In genomic region chr13:21840508-21840907, GRCm38 (mm10) we compare ENCODE assay signal across 11 mouse cellular contexts. TPM values are rescaled to one million over a fixed set of nuclear protein-coding genes. Genes with fewer than 3 reads are reported as not detected.
A peak's percentile ranks its signal among the peaks of the same experiment; 100 is the strongest.
DNase-seq lines count a peak whose midpoint lies in the region; ATAC-seq and TF ChIP-seq lines count a peak whose summit lies in the region.
"Not testable (repeated sequence)": the region's sequence is repeated elsewhere in the genome, so short reads cannot be mapped to it uniquely, and the experiment has no call there.
"Had no signal": no experiment of that assay in that cellular context is flagged by ENCODE, and none has a peak within 500 bp of the region (broad histone marks: within the 10 kb centered on the region; RNA-seq: fewer than 3 reads in every experiment).

No protein-coding gene starts in this region.

- not testable (repeated sequence) for H3K27ac ChIP-seq in forebrain, embryonic 14.5 days (ENCODE audit: low read depth, low read length); heart, postnatal 0 days (ENCODE audit: low read depth); intestine, embryonic 14.5 days (ENCODE audit: low read depth); limb, embryonic 13.5 days; lung, embryonic 15.5 days; midbrain, embryonic 15.5 days; stomach, embryonic 14.5 days (ENCODE audit: low read length)

- H3K4me3 ChIP-seq in forebrain, embryonic 14.5 days (ENCODE audit: low read depth, low read length); heart, postnatal 0 days (ENCODE audit: low read depth, low read length); intestine, embryonic 14.5 days (ENCODE audit: low read depth, low read length); limb, embryonic 13.5 days; lung, embryonic 15.5 days; midbrain, embryonic 15.5 days; stomach, embryonic 14.5 days (ENCODE audit: low read depth, low read length): not testable (repeated sequence)

- H3K4me2 ChIP-seq in forebrain, embryonic 14.5 days (ENCODE audit: low read length); heart, postnatal 0 days (ENCODE audit: low read depth, low read length); intestine, embryonic 14.5 days (ENCODE audit: low read length); limb, embryonic 13.5 days (replicated peaks); lung, embryonic 15.5 days; midbrain, embryonic 15.5 days; stomach, embryonic 14.5 days (replicated peaks; ENCODE audit: low read depth, low read length): not testable (repeated sequence)

- not testable (repeated sequence) for TF ChIP-seq CTCF in heart, postnatal 0 days (IDR thresholded peaks at IDR 0.05; ENCODE audit: low read depth)

- not testable (repeated sequence) for H3K9me3 ChIP-seq in forebrain, embryonic 14.5 days (replicated peaks; ENCODE audit: control insufficient read depth, low read length); heart, postnatal 0 days (replicated peaks; ENCODE audit: control insufficient read depth, low read length); intestine, embryonic 14.5 days (ENCODE audit: control insufficient read depth, low read length); limb, embryonic 13.5 days; lung, embryonic 15.5 days; midbrain, embryonic 15.5 days; stomach, embryonic 14.5 days (ENCODE audit: control insufficient read depth, low read depth, low read length)

- not testable (repeated sequence) for H3K9ac ChIP-seq in forebrain, embryonic 14.5 days (ENCODE audit: low read length); heart, postnatal 0 days (replicated peaks; ENCODE audit: low read depth, low read length); intestine, embryonic 14.5 days (ENCODE audit: low read length); limb, embryonic 13.5 days; lung, embryonic 15.5 days; midbrain, embryonic 15.5 days; stomach, embryonic 14.5 days (replicated peaks; ENCODE audit: low read depth, low read length)

- ATAC-seq in common myeloid progenitor, adult 5-6 weeks (replicated peaks; ENCODE audit: low read depth, poor library complexity, severe bottlenecking) = peak; percentile 94
- ATAC-seq in forebrain, embryonic 14.5 days = peak; percentile 83
- peak; percentile 83 for ATAC-seq in heart, postnatal 0 days (ENCODE audit: insufficient read depth, low read depth)
- peak; percentile 84 for ATAC-seq in intestine, embryonic 14.5 days (replicated peaks; ENCODE audit: low FRiP score, low TSS enrichment, low read depth)
- ATAC-seq in limb, embryonic 13.5 days (ENCODE audit: low FRiP score, low read depth) = peak; percentile 55; the same call in 1 of the 2 replicates
- peak; percentile 64; the same call in 1 of the 2 replicates for ATAC-seq in lung, embryonic 15.5 days (ENCODE audit: borderline replicate concordance, extremely low read depth, low FRiP score, low TSS enrichment)
- ATAC-seq in midbrain, embryonic 15.5 days (replicated peaks) = peak; percentile 73
- peak; percentile 77; the same call in 1 of the 2 replicates for ATAC-seq in stomach, embryonic 14.5 days (ENCODE audit: insufficient number of reproducible peaks, insufficient read depth, low FRiP score, low read depth)

- WGBS in forebrain, embryonic 14.5 days = no CpG with 5 or more reads among the region's 4 CpGs
- no CpG with 5 or more reads among the region's 4 CpGs for WGBS in heart, postnatal 0 days
- no CpG with 5 or more reads among the region's 4 CpGs for WGBS in intestine, embryonic 14.5 days
- no CpG with 5 or more reads among the region's 4 CpGs for WGBS in limb, embryonic 13.5 days
- WGBS in lung, embryonic 15.5 days = no CpG with 5 or more reads among the region's 4 CpGs
- no CpG with 5 or more reads among the region's 4 CpGs for WGBS in midbrain, embryonic 15.5 days
- WGBS in stomach, embryonic 14.5 days = no CpG with 5 or more reads among the region's 4 CpGs

- DNase-seq in forebrain, embryonic 14.5 days (ENCODE audit: low spot score); heart, postnatal 0 days (ENCODE audit: low spot score); intestine, embryonic 14.5 days (ENCODE audit: low spot score): not testable (repeated sequence)

- H3K4me1 ChIP-seq in forebrain, embryonic 14.5 days (ENCODE audit: control insufficient read depth, insufficient read depth, low read length); heart, postnatal 0 days (ENCODE audit: control insufficient read depth, insufficient read depth); intestine, embryonic 14.5 days (replicated peaks; ENCODE audit: control insufficient read depth, insufficient read depth, low read length); limb, embryonic 13.5 days; lung, embryonic 15.5 days; midbrain, embryonic 15.5 days; stomach, embryonic 14.5 days (ENCODE audit: control insufficient read depth, insufficient read depth, low read length): not testable (repeated sequence)

- not testable (repeated sequence) for TF ChIP-seq EP300 in heart, postnatal 0 days (IDR thresholded peaks at IDR 0.05; ENCODE audit: low read depth)

- H3K36me3 ChIP-seq in forebrain, embryonic 14.5 days (ENCODE audit: control insufficient read depth, insufficient read depth, low read length); heart, postnatal 0 days (replicated peaks; ENCODE audit: control insufficient read depth, insufficient read depth, low read length); intestine, embryonic 14.5 days (ENCODE audit: control insufficient read depth, insufficient read depth, low read length); limb, embryonic 13.5 days; lung, embryonic 15.5 days; midbrain, embryonic 15.5 days (replicated peaks); stomach, embryonic 14.5 days (ENCODE audit: control insufficient read depth, insufficient read depth, low read length): not testable (repeated sequence)

- not testable (repeated sequence) for H3K27me3 ChIP-seq in forebrain, embryonic 14.5 days (replicated peaks; ENCODE audit: control insufficient read depth, insufficient read depth, low read length); heart, postnatal 0 days (ENCODE audit: control insufficient read depth, insufficient read depth, low read length); intestine, embryonic 14.5 days (replicated peaks; ENCODE audit: control insufficient read depth, insufficient read depth, low read length); limb, embryonic 13.5 days; lung, embryonic 15.5 days; midbrain, embryonic 15.5 days (replicated peaks); stomach, embryonic 14.5 days (ENCODE audit: control insufficient read depth, insufficient read depth, low read length)

RNA-seq across cellular contexts. Expression of gene Hist1h2br, which starts 7.0 kb away (rescaled TPM):
- total RNA-seq in common myeloid progenitor, adult 5-6 weeks (2017) = 234 and 268 TPM in 2 replicates
- polyA plus RNA-seq in forebrain, embryonic 14.5 days (2014; fragmentation: Nextera tagmentation; extraction: Ambion mirVana) = 9.4 and 17.8 TPM in 2 replicates
- 929 and 1,160 TPM in 2 replicates for total RNA-seq in heart, postnatal 0 days (2014; rRNA removed; ENCODE audit: low replicate concordance)
- 5.2 and 6.5 TPM in 2 replicates for polyA plus RNA-seq in heart, postnatal 0 days (2015; fragmentation: Nextera tagmentation; extraction: Ambion mirVana)
- 22.1 and 24.2 TPM in 2 replicates for polyA plus RNA-seq in intestine, embryonic 14.5 days (2014; fragmentation: Nextera tagmentation; extraction: Ambion mirVana)
- 34.8 and 36.3 TPM in 2 replicates for polyA plus RNA-seq in limb, embryonic 13.5 days (2015; fragmentation: Nextera tagmentation; extraction: Ambion mirVana)
- 26.7 and 30.8 TPM in 2 replicates for polyA plus RNA-seq in lung, embryonic 15.5 days (2015; fragmentation: Nextera tagmentation; extraction: Ambion mirVana)
- polyA plus RNA-seq in midbrain, embryonic 15.5 days (2015; fragmentation: Nextera tagmentation; extraction: Ambion mirVana) = 4.0 and 4.1 TPM in 2 replicates
- 24.3 and 25.5 TPM in 2 replicates for polyA plus RNA-seq in stomach, embryonic 14.5 days (2014; fragmentation: Nextera tagmentation; extraction: Ambion mirVana)

RNA-seq across cellular contexts. Expression of gene Hist1h2ap, which starts 7.2 kb away (rescaled TPM):
- 1,879 and 2,229 TPM in 2 replicates for total RNA-seq in common myeloid progenitor, adult 5-6 weeks (2017)
- polyA plus RNA-seq in forebrain, embryonic 14.5 days (2014; fragmentation: Nextera tagmentation; extraction: Ambion mirVana) = 2,010 and 3,186 TPM in 2 replicates
- total RNA-seq in heart, postnatal 0 days (2014; rRNA removed; ENCODE audit: low replicate concordance) = 1,615 and 1,927 TPM in 2 replicates
- 664 and 726 TPM in 2 replicates for polyA plus RNA-seq in heart, postnatal 0 days (2015; fragmentation: Nextera tagmentation; extraction: Ambion mirVana)
- polyA plus RNA-seq in intestine, embryonic 14.5 days (2014; fragmentation: Nextera tagmentation; extraction: Ambion mirVana) = 4,338 and 4,830 TPM in 2 replicates
- 3,649 and 3,737 TPM in 2 replicates for polyA plus RNA-seq in limb, embryonic 13.5 days (2015; fragmentation: Nextera tagmentation; extraction: Ambion mirVana)
- polyA plus RNA-seq in lung, embryonic 15.5 days (2015; fragmentation: Nextera tagmentation; extraction: Ambion mirVana) = 3,976 and 4,351 TPM in 2 replicates
- polyA plus RNA-seq in midbrain, embryonic 15.5 days (2015; fragmentation: Nextera tagmentation; extraction: Ambion mirVana) = 432 and 476 TPM in 2 replicates
- 3,565 and 4,516 TPM in 2 replicates for polyA plus RNA-seq in stomach, embryonic 14.5 days (2014; fragmentation: Nextera tagmentation; extraction: Ambion mirVana)

RNA-seq across cellular contexts. Expression of gene Hist1h4n, which starts 8.5 kb away (rescaled TPM):
- total RNA-seq in common myeloid progenitor, adult 5-6 weeks (2017) = 2,940 and 3,195 TPM in 2 replicates
- 4.6 and 16.7 TPM in 2 replicates for polyA plus RNA-seq in forebrain, embryonic 14.5 days (2014; fragmentation: Nextera tagmentation; extraction: Ambion mirVana)
- total RNA-seq in heart, postnatal 0 days (2014; rRNA removed; ENCODE audit: low replicate concordance) = 3,661 and 3,822 TPM in 2 replicates
- 2.0 and 2.4 TPM in 2 replicates for polyA plus RNA-seq in heart, postnatal 0 days (2015; fragmentation: Nextera tagmentation; extraction: Ambion mirVana)
- 20.6 and 22.9 TPM in 2 replicates for polyA plus RNA-seq in intestine, embryonic 14.5 days (2014; fragmentation: Nextera tagmentation; extraction: Ambion mirVana)
- 20.5 and 21.8 TPM in 2 replicates for polyA plus RNA-seq in limb, embryonic 13.5 days (2015; fragmentation: Nextera tagmentation; extraction: Ambion mirVana)
- polyA plus RNA-seq in lung, embryonic 15.5 days (2015; fragmentation: Nextera tagmentation; extraction: Ambion mirVana) = 19.5 and 22.5 TPM in 2 replicates
- polyA plus RNA-seq in midbrain, embryonic 15.5 days (2015; fragmentation: Nextera tagmentation; extraction: Ambion mirVana) = 4.2 and 5.9 TPM in 2 replicates
- polyA plus RNA-seq in stomach, embryonic 14.5 days (2014; fragmentation: Nextera tagmentation; extraction: Ambion mirVana) = 18.2 and 28.4 TPM in 2 replicates

RNA-seq across cellular contexts. Expression of gene Hist1h4m, which starts 29.0 kb away (rescaled TPM):
- total RNA-seq in common myeloid progenitor, adult 5-6 weeks (2017) = 3,201 and 5,019 TPM in 2 replicates
- not detected in 2 replicates for polyA plus RNA-seq in forebrain, embryonic 14.5 days (2014; fragmentation: Nextera tagmentation; extraction: Ambion mirVana)
- 1.1 and 2.7 TPM in 2 replicates for total RNA-seq in heart, postnatal 0 days (2014; rRNA removed; ENCODE audit: low replicate concordance)
- polyA plus RNA-seq in heart, postnatal 0 days (2015; fragmentation: Nextera tagmentation; extraction: Ambion mirVana) = not detected in 2 replicates
- not detected in 2 replicates for polyA plus RNA-seq in intestine, embryonic 14.5 days (2014; fragmentation: Nextera tagmentation; extraction: Ambion mirVana)
- polyA plus RNA-seq in limb, embryonic 13.5 days (2015; fragmentation: Nextera tagmentation; extraction: Ambion mirVana) = not detected in 2 replicates
- not detected in 2 replicates for polyA plus RNA-seq in lung, embryonic 15.5 days (2015; fragmentation: Nextera tagmentation; extraction: Ambion mirVana)
- polyA plus RNA-seq in midbrain, embryonic 15.5 days (2015; fragmentation: Nextera tagmentation; extraction: Ambion mirVana) = 1.4 TPM in 1 of 2 replicates, not detected in the other
- not detected in 2 replicates for polyA plus RNA-seq in stomach, embryonic 14.5 days (2014; fragmentation: Nextera tagmentation; extraction: Ambion mirVana)
- polyA plus RNA-seq: forebrain, embryonic 10.5 days had no signal

RNA-seq across cellular contexts. Expression of gene Hist1h2ao, which starts 30.2 kb away (rescaled TPM):
- 626 and 966 TPM in 2 replicates for total RNA-seq in common myeloid progenitor, adult 5-6 weeks (2017)
- polyA plus RNA-seq in forebrain, embryonic 14.5 days (2014; fragmentation: Nextera tagmentation; extraction: Ambion mirVana) = not detected in 2 replicates
- not detected in 2 replicates for total RNA-seq in heart, postnatal 0 days (2014; rRNA removed; ENCODE audit: low replicate concordance)
- not detected in 2 replicates for polyA plus RNA-seq in heart, postnatal 0 days (2015; fragmentation: Nextera tagmentation; extraction: Ambion mirVana)
- 4.0 TPM in 1 of 2 replicates, not detected in the other for polyA plus RNA-seq in intestine, embryonic 14.5 days (2014; fragmentation: Nextera tagmentation; extraction: Ambion mirVana)
- not detected in 2 replicates for polyA plus RNA-seq in limb, embryonic 13.5 days (2015; fragmentation: Nextera tagmentation; extraction: Ambion mirVana)
- 1.7 TPM in 1 of 2 replicates, not detected in the other for polyA plus RNA-seq in lung, embryonic 15.5 days (2015; fragmentation: Nextera tagmentation; extraction: Ambion mirVana)
- polyA plus RNA-seq in midbrain, embryonic 15.5 days (2015; fragmentation: Nextera tagmentation; extraction: Ambion mirVana) = not detected in 2 replicates
- polyA plus RNA-seq in stomach, embryonic 14.5 days (2014; fragmentation: Nextera tagmentation; extraction: Ambion mirVana) = not detected in 2 replicates
- total RNA-seq: adrenal gland, postnatal 14 days; ES-E14 had no signal
- polyA plus RNA-seq: forebrain, embryonic 10.5 days had no signal
